Mouse (Mus musculus) CH12.LX (cell line): ENCODE data around the gene Gria1. TPM values are rescaled to one million over a fixed set of nuclear protein-coding genes. Genes with fewer than 3 reads are reported as not detected.

Source experiments
- DNase-seq: peaks from one replicate; pipeline ENCODE4 v3.0.0-alpha.2; 2013; ENCODE audit errors: extremely low read depth
- H3K27ac ChIP-seq: 2 replicates; pipeline ENCODE4 v1.5.1; 2012; ENCODE audit warnings: low read depth, mild to moderate bottlenecking, control low read depth, moderate library complexity; ENCODE audit not compliant: insufficient read depth
- H3K27me3 ChIP-seq: replicated peaks from 2 replicates; pipeline ENCODE3; 2012; ENCODE audit warnings: inconsistent platforms
- H3K36me3 ChIP-seq, 2 experiments: replicated peaks in 1 of 2; 2 replicates each; pipeline versions ENCODE3 to v1.6.1; 2012; ENCODE audit warnings: inconsistent platforms in 1 of 2, low read length in 1 of 2, mild to moderate bottlenecking in 1 of 2, mixed read lengths in 1 of 2, moderate library complexity in 1 of 2; ENCODE audit not compliant: control insufficient read depth in 1 of 2, insufficient read depth in 1 of 2
- H3K4me1 ChIP-seq, 2 experiments: 2 replicates each; pipeline ENCODE4 v1.6.1; 2012; ENCODE audit warnings: inconsistent platforms in 1 of 2, moderate library complexity in 1 of 2; ENCODE audit not compliant: insufficient read depth in 2 of 2, control insufficient read depth in 1 of 2
- H3K4me2 ChIP-seq: 2 replicates; pipeline ENCODE4 v1.6.1; 2012; ENCODE audit warnings: low read depth, mild to moderate bottlenecking, control low read depth; ENCODE audit not compliant: poor library complexity, insufficient read depth, severe bottlenecking
- H3K4me3 ChIP-seq, 3 experiments: fragments of 150-350 bp in 1 of 3; sonication (generic) in 1 of 3; replicated peaks in 1 of 3; 2 replicates each; pipeline versions ENCODE3 to v1.5.1; 2011 to 2012; ENCODE audit warnings: low read depth in 2 of 3, low read length in 2 of 3, mild to moderate bottlenecking in 2 of 3, moderate library complexity in 2 of 3, control low read depth in 1 of 3, improper control_type of control experiment in 1 of 3, inconsistent platforms in 1 of 3, mixed read lengths in 1 of 3; ENCODE audit not compliant: poor library complexity in 1 of 3
- H3K79me2 ChIP-seq: replicated peaks from 2 replicates; pipeline ENCODE4 v1.6.1; 2012; ENCODE audit warnings: mild to moderate bottlenecking, moderate library complexity; ENCODE audit not compliant: control insufficient read depth, poor library complexity, insufficient read depth, severe bottlenecking; ENCODE audit errors: extremely low read depth
- H3K9ac ChIP-seq: 2 replicates; pipeline ENCODE4 v1.6.1; 2012; ENCODE audit warnings: low read depth, mild to moderate bottlenecking, control low read depth, moderate library complexity; ENCODE audit not compliant: insufficient read depth
- H3K9me3 ChIP-seq: replicated peaks from 2 replicates; pipeline ENCODE3; 2012; ENCODE audit warnings: low read length, inconsistent platforms, mixed read lengths
- CTCF ChIP-seq, 2 experiments: IDR thresholded peaks in 1 of 2; conservative IDR thresholded peaks in 1 of 2; 2 replicates each; pipeline ENCODE4 v1.5.1; 2011 to 2012; ENCODE audit warnings: low read depth in 2 of 2, low read length in 2 of 2, improper control_type of control experiment in 1 of 2, inconsistent platforms in 1 of 2, mild to moderate bottlenecking in 1 of 2, moderate library complexity in 1 of 2
- E2F4 ChIP-seq: IDR thresholded peaks from 2 replicates; pipeline ENCODE4 v1.6.1; 2011; ENCODE audit warnings: low read depth, low read length, improper control_type of control experiment; ENCODE audit not compliant: insufficient replicate concordance
- ELF1 ChIP-seq: IDR thresholded peaks from 2 replicates; pipeline ENCODE4 v1.6.1; 2014; ENCODE audit warnings: low read depth, mild to moderate bottlenecking, inconsistent platforms, low read length, improper control_type of control experiment
- EP300 ChIP-seq: IDR thresholded peaks from 2 replicates; pipeline ENCODE4 v1.6.1; 2011; ENCODE audit warnings: low read length, improper control_type of control experiment
- ETS1 ChIP-seq: conservative IDR thresholded peaks from 2 replicates; pipeline ENCODE4 v1.6.1; 2012; ENCODE audit warnings: low read depth, mild to moderate bottlenecking, inconsistent platforms, low read length, improper control_type of control experiment, moderate library complexity
- GABPA ChIP-seq: IDR thresholded peaks from 2 replicates; pipeline ENCODE4 v1.6.1; 2012; ENCODE audit warnings: low read depth, low read length, improper control_type of control experiment, inconsistent platforms; ENCODE audit not compliant: insufficient replicate concordance
- HCFC1 ChIP-seq: IDR thresholded peaks from 2 replicates; pipeline ENCODE4 v1.6.1; 2012; ENCODE audit warnings: low read depth, mild to moderate bottlenecking, inconsistent platforms, low read length, improper control_type of control experiment
- JUND ChIP-seq: conservative IDR thresholded peaks from 2 replicates; pipeline ENCODE4 v1.6.1; 2011; ENCODE audit warnings: low read depth, low read length, improper control_type of control experiment
- MAFK ChIP-seq: IDR thresholded peaks from 2 replicates; pipeline ENCODE4 v1.6.1; 2011; ENCODE audit warnings: low read length, improper control_type of control experiment; ENCODE audit not compliant: insufficient replicate concordance
- MXI1 ChIP-seq: IDR thresholded peaks from 2 replicates; pipeline ENCODE4 v1.6.1; 2011; ENCODE audit warnings: mild to moderate bottlenecking, low read depth, low read length, improper control_type of control experiment
- NELFE ChIP-seq: IDR thresholded peaks from 2 replicates; pipeline ENCODE4 v1.6.1; 2011; ENCODE audit warnings: low read depth, low read length, improper control_type of control experiment
- PAX5 ChIP-seq: IDR thresholded peaks from 2 replicates; pipeline ENCODE4 v1.6.1; 2012; ENCODE audit warnings: low read length, inconsistent platforms, mixed read lengths
- POLR2AphosphoS2 ChIP-seq: IDR thresholded peaks from 2 replicates; pipeline ENCODE4 v1.6.1; 2011; ENCODE audit warnings: low read depth, low read length, improper control_type of control experiment
- RAD21 ChIP-seq: IDR thresholded peaks from 2 replicates; pipeline ENCODE4 v1.6.1; 2011; ENCODE audit warnings: low read depth, mild to moderate bottlenecking, low read length, improper control_type of control experiment, moderate library complexity
- TBP ChIP-seq: conservative IDR thresholded peaks from 2 replicates; pipeline ENCODE4 v1.6.1; 2011; ENCODE audit warnings: low read depth, low read length, improper control_type of control experiment
- TCF12 ChIP-seq: IDR thresholded peaks from 2 replicates; pipeline ENCODE4 v1.6.1; 2014; ENCODE audit warnings: low read depth, mild to moderate bottlenecking, inconsistent platforms, low read length, improper control_type of control experiment
- USF1 ChIP-seq: IDR thresholded peaks from 2 replicates; pipeline ENCODE4 v1.6.1; 2014; ENCODE audit warnings: low read depth, mild to moderate bottlenecking, inconsistent platforms, low read length, improper control_type of control experiment
- USF2 ChIP-seq: conservative IDR thresholded peaks from 2 replicates; pipeline ENCODE4 v1.6.1; 2011; ENCODE audit warnings: low read depth, low read length, improper control_type of control experiment
- ZC3H11A ChIP-seq: IDR thresholded peaks from 2 replicates; pipeline ENCODE4 v1.6.1; 2012; ENCODE audit warnings: low read depth, mild to moderate bottlenecking, inconsistent platforms, low read length, improper control_type of control experiment
- ZMIZ1 ChIP-seq: IDR thresholded peaks from 2 replicates; pipeline ENCODE4 v1.6.1; 2012; ENCODE audit warnings: low read depth, mild to moderate bottlenecking, inconsistent platforms, low read length, improper control_type of control experiment
- ZNF384 ChIP-seq: IDR thresholded peaks from 2 replicates; pipeline ENCODE4 v1.6.1; 2012; ENCODE audit warnings: low read depth, low read length, improper control_type of control experiment, inconsistent platforms
- dilution Hi-C: fragments of 300-500 bp; cut with MboI; formaldehyde crosslinking; loops from 2 replicates; pipeline ENCODE4 v1.14.3; 2020; ENCODE audit warnings: low sequenced_read_pairs; ENCODE audit not compliant: extremely low pct_unique_long_range_greater_than_20kb, extremely low pct_ligation_motif_present
- in situ Hi-C: fragments of 300-500 bp; cut with MboI; formaldehyde crosslinking; loops from 3 replicates; pipeline ENCODE4 v1.14.3; 2019; ENCODE audit warnings: low sequenced_read_pairs, low pct_ligation_motif_present, low pct_unique_long_range_greater_than_20kb, mixed read lengths
- polyA plus RNA-seq: library from polyadenylated mRNA; unstranded; fragments of >175 nt; gene quantifications from 2 replicates; pipeline ENCODE4 v1.2.1, GENCODE M21; 2012; ENCODE audit warnings: low read depth; ENCODE audit not compliant: insufficient read length
- total RNA-seq, 2 experiments: library from RNA; depleted of rRNA; stranded (reverse); fragments of 300-350 nt in 1 of 2; fragments of >200 nt in 1 of 2; gene quantifications; 2 replicates each; pipeline ENCODE4 v1.2.3; 2012 to 2014

Gria1 gene
- total and polyA plus RNA-seq, 3 experiments = under 0.01 to 0.49 (median 0.05) TPM

GRCm38 (mm10) chr11:57306892-57307291, 295.7 kb downstream of the Gria1 start:
- no peak for DNase-seq
- in situ Hi-C loops (no loop called here), dilution Hi-C loops (no loop called here)
- Histone ChIP-seq H3K4me2 (no peak overlapping the region), H3K36me3 (no peaks in the 10 kb centered on the region), H3K9ac (no peak overlapping the region), H3K9me3 (peaks cover 2% of the 10 kb centered on the region), H3K4me3 (no peak overlapping the region), H3K79me2 (no peaks in the 10 kb centered on the region), H3K4me1 (peaks cover 0 to 3% of the 10 kb centered on the region in 2 experiments; a peak in 1 of 4 replicates), H3K27ac (no peak overlapping the region), H3K27me3 (peaks cover 3% of the 10 kb centered on the region)
- TF ChIP-seq HCFC1 (no peak), E2F4 (no peak), RAD21 (no peak), EP300 (no peak), PAX5 (no peak), JUND (no peak), ZC3H11A (no peak), ETS1 (no peak), POLR2AphosphoS2 (no peak), TCF12 (no peak), NELFE (no peak), GABPA (no peak), USF2 (no peak)

- no peak overlapping the region for H3K4me2 ChIP-seq
- no peak overlapping the region for H3K4me3 ChIP-seq
- no peaks in the 10 kb centered on the region for H3K4me1 ChIP-seq
- in situ Hi-C loops (no loop called here), dilution Hi-C loops (no loop called here)
- TF ChIP-seq ZMIZ1 (no peak), MAFK (no peak), TBP (no peak), CTCF (conservative IDR thresholded peaks at IDR 0.05 in 1 of 2, IDR thresholded peaks at IDR 0.05 in 1 of 2; ENCODE audit: low read depth in 2 of 2, low read length in 2 of 2) (no peak), EP300 (no peak), ELF1 (no peak), USF1 (no peak), MXI1 (no peak), ZNF384 (no peak)
- H3K79me2 ChIP-seq = no peaks in the 10 kb centered on the region
- no peak overlapping the region for H3K27ac ChIP-seq
- H3K9me3 ChIP-seq = no peaks in the 10 kb centered on the region
- H3K9ac ChIP-seq = no peak overlapping the region
- peaks cover 67% of the 10 kb centered on the region for H3K27me3 ChIP-seq
- no peak for DNase-seq
- no peaks in the 10 kb centered on the region for H3K36me3 ChIP-seq
Observed at GRCm38 (mm10) chr11:57317063-57317462, 305.9 kb downstream of the Gria1 start.
